Mouse (Mus musculus): Measurements from ENCODE around the gene Smc5. TPM values are rescaled to one million over a fixed set of nuclear protein-coding genes. Genes with fewer than 3 reads are reported as not detected.

Smc5 gene
- polyA plus RNA-seq, 1 experiment, result 109 TPM

DNA sequence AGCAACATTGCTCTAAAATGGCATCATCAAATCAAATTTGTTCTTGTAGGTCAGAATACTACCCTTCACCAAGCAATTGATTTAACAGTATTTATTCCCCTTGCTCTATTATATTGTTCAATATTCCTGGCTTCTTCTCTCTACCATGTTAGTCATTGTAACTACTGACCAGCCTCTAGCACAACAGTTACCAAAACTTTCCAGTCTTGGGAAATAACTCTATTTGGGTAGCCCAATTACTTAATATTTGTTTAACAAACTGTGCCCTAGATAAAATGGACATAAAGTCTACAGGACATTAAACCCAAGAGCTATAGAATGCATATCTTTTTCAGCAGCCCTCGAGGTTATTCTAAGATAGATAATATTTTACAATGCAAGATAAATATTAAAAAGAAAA is 15.6 kb upstream of the Smc5 start:
- Histone ChIP-seq H3K4me3 (ENCODE audit: insufficient read depth, low read length) (no peak overlapping the region), H3K27ac (ENCODE audit: insufficient read depth, low read length) (no peak overlapping the region), H3K4me1 (ENCODE audit: control insufficient read depth, insufficient read depth, low read length) (no peaks in the 10 kb centered on the region)
- TF ChIP-seq CTCF (IDR thresholded peaks at IDR 0.05; ENCODE audit: borderline replicate concordance, insufficient read depth, low read length) (no peak), POLR2A (IDR thresholded peaks at IDR 0.05; ENCODE audit: low read depth, low read length) (no peak)

DNA sequence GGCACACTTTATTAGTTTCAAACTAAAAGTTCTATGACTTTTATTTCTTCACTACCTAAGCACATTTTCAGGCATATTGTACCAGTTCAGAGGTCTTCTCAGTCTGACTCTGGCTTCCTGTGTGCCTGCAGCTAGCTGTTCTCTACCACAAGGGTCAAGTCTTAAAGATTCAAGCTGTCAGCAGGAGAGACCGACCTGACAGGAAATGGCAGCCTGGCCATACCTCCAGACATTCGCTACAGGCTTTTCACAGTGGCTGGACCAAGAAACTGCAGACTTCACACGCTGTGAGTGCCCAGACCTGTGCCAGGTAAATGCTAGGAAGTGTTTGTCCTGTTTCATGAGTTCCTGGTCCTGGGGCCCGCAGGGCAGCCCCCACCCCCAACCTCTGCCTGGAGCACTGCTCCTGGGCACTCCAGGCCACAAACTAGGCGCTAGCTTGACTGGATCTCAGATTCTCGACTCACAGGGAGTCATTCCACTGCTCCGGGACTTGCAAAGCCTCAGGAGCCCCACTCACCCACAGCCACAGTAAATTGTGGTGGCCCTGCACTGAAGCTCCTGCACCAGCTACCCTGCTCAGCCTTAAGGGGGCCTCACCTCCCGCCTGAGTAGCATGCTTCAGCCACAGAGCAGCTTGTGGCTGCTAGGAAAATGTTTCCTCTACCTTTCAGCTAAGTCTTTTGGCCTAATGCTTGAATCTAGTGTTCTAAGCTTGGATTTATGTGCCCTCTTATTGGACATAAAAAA is 8.4 kb upstream of the Smc5 start:
- no peak overlapping the region for H3K27ac ChIP-seq (ENCODE audit: insufficient read depth, low read length)
- no peak overlapping the region for H3K4me3 ChIP-seq (ENCODE audit: insufficient read depth, low read length)
- no peaks in the 10 kb centered on the region for H3K4me1 ChIP-seq (ENCODE audit: control insufficient read depth, insufficient read depth, low read length)
- TF ChIP-seq CTCF (IDR thresholded peaks at IDR 0.05; ENCODE audit: borderline replicate concordance, insufficient read depth, low read length) (no peak), POLR2A (IDR thresholded peaks at IDR 0.05; ENCODE audit: low read depth, low read length) (no peak)

DNA sequence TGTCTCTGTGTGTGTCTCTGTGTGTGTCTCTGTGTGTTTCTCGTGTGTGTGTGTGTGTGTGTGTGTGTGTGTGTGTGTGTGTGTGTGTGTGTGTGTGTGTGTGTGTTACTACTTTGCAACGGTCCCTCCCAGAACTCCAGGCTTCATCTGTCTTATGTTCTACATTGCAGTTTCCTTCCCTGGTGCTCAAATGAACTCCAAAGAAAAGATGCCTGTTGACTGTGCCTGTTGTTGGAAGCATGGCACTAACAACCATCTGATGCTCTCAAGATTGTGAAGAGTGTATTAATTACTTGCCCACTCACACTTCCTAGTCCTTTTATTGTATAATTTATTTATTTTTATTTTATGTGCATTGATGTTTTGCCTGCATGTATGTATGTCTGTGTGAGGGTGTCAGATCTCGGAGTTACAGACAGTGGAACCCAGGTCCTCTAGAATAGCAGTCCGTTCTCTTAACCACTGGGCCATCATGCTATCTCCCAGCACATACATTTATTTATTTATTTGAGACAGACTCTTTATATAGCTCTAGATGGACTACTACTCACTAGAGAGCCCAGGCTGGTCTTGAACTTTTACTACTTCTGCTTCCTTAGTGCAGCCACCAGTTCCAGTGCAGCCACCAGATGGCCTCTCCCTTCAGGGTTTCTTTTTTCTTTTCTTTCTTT is 492 bp upstream of the Smc5 start:
- no peak for TF ChIP-seq CTCF (IDR thresholded peaks at IDR 0.05; ENCODE audit: borderline replicate concordance, insufficient read depth, low read length)
- no peak for TF ChIP-seq POLR2A (IDR thresholded peaks at IDR 0.05; ENCODE audit: low read depth, low read length)
- Histone ChIP-seq H3K4me3 (ENCODE audit: insufficient read depth, low read length) (peak overlapping the region; percentile 18; the same call in 1 of the 2 replicates), H3K4me1 (ENCODE audit: control insufficient read depth, insufficient read depth, low read length) (peaks cover 8% of the 10 kb centered on the region), H3K27ac (ENCODE audit: insufficient read depth, low read length) (no peak overlapping the region)

DNA sequence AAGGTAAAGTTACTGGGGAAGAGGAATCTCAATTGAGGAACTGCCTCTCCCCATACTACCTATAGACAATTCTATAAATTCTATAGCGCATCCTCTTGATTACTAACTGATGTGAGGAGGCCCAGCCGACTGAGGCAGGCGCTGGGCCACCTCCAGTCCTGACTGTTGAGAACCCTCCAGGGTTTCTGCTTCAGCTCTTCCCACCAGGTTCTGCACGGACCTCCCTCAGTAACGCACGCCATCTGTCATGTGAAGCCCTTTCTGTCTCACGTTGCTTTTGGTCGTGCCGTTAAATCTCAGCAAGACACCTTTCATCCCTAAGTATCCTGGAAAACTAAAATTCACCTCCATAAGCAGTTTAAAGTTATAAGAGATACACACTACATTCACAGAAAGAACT is 16.9 kb downstream of the Smc5 start:
- TF ChIP-seq CTCF (IDR thresholded peaks at IDR 0.05; ENCODE audit: borderline replicate concordance, insufficient read depth, low read length), result no peak
- no peak for TF ChIP-seq POLR2A (IDR thresholded peaks at IDR 0.05; ENCODE audit: low read depth, low read length)

DNA sequence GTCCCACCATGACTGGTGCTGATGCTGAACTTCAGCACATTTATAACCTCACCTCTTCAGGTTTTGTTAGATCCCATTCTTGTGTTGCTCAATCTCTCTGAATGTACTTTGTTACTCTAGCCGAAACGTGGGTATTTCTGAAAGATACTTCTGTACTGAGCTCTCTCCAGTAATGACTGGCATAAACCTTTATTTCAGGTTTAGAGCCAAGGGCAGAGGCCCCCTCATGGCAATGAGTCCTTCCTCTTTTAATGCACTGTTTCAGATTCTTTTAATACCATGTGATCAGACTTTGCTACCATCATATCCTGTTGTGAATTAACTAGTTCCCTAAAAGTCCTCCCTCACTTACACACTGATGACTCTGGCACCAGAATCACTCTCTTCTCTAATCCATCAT is 27.2 kb downstream of the Smc5 start:
- TF ChIP-seq POLR2A (IDR thresholded peaks at IDR 0.05; ENCODE audit: low read depth, low read length) (no peak), CTCF (IDR thresholded peaks at IDR 0.05; ENCODE audit: borderline replicate concordance, insufficient read depth, low read length) (no peak)
- no peak overlapping the region for H3K27ac ChIP-seq (ENCODE audit: insufficient read depth, low read length)
- no peaks in the 10 kb centered on the region for H3K4me1 ChIP-seq (ENCODE audit: control insufficient read depth, insufficient read depth, low read length)
- H3K4me3 ChIP-seq (ENCODE audit: insufficient read depth, low read length), result no peak overlapping the region

More for the DNA sequence above, 16.9 kb downstream of the Smc5 start:
- Histone ChIP-seq H3K27ac (ENCODE audit: insufficient read depth, low read length) (no peak overlapping the region), H3K4me3 (ENCODE audit: insufficient read depth, low read length) (no peak overlapping the region), H3K4me1 (ENCODE audit: control insufficient read depth, insufficient read depth, low read length) (no peaks in the 10 kb centered on the region)

DNA sequence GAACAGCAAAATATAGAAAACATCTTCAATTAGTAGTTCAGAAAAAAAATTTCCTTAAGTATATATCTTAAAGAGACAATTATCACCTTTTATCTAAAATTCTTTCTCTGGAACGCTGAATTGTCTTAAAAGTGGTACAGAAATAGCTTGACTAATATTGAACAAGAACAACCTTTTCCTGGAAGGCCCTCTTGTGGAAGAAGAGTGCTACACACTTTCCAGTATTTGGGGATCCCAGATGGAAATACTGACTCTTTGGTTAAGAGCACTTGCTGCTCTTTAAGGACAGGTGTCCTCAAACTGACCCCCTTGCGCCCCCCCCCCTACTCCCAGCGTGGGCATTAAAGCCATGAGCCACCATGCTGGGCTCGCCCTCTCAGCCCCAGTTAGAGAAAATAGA is 48.6 kb downstream of the Smc5 start:
- H3K4me1 ChIP-seq (ENCODE audit: control insufficient read depth, insufficient read depth, low read length), result no peaks in the 10 kb centered on the region
- H3K4me3 ChIP-seq (ENCODE audit: insufficient read depth, low read length), result no peak overlapping the region
- TF ChIP-seq CTCF (IDR thresholded peaks at IDR 0.05; ENCODE audit: borderline replicate concordance, insufficient read depth, low read length), result no peak
- no peak for TF ChIP-seq POLR2A (IDR thresholded peaks at IDR 0.05; ENCODE audit: low read depth, low read length)
- no peak overlapping the region for H3K27ac ChIP-seq (ENCODE audit: insufficient read depth, low read length)

DNA sequence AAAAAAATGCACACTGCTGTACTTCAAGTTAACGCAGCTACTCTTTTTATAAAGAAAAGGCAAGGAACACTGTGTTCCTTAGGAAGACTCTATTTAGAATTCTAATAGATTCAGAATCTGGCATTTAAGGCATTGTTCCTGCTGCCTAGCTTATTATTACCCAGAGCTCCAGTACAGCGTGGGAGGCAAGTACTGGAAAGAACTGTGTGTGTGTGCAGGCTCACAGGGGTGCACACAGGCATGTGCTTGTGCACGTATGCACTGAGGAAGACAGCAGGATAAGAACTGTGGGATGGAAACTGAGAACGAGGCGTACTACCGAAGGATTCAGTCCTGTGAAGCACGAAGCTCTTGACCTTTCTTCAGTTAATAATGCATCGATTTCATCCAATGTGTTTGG is 59.4 kb downstream of the Smc5 start:
- Histone ChIP-seq H3K4me3 (ENCODE audit: insufficient read depth, low read length) (no peak overlapping the region), H3K4me1 (ENCODE audit: control insufficient read depth, insufficient read depth, low read length) (no peaks in the 10 kb centered on the region), H3K27ac (ENCODE audit: insufficient read depth, low read length) (no peak overlapping the region)
- TF ChIP-seq CTCF (IDR thresholded peaks at IDR 0.05; ENCODE audit: borderline replicate concordance, insufficient read depth, low read length) (no peak), POLR2A (IDR thresholded peaks at IDR 0.05; ENCODE audit: low read depth, low read length) (no peak)

DNA sequence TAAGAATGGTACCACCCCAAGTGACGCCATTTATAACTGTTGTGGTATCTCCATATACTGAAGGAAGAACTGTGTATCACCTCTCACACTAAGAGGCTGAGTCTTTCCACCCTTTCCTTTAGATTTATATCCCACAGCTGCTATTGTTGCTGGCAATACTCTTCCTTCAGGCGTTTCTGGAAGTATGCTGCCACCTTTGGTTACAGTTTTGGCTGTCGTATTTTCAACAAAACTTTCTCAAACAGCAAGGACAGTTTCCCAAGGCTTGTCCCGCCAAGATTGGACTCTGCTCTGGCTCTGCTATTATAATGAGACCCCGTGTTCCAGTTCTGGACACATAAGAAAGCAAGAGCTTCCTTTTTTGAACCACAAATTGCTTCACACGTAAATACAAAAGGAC is 62.4 kb downstream of the Smc5 start:
- H3K4me3 ChIP-seq (ENCODE audit: insufficient read depth, low read length), result no peak overlapping the region
- H3K4me1 ChIP-seq (ENCODE audit: control insufficient read depth, insufficient read depth, low read length), result no peaks in the 10 kb centered on the region
- no peak overlapping the region for H3K27ac ChIP-seq (ENCODE audit: insufficient read depth, low read length)
- TF ChIP-seq POLR2A (IDR thresholded peaks at IDR 0.05; ENCODE audit: low read depth, low read length) (no peak), CTCF (IDR thresholded peaks at IDR 0.05; ENCODE audit: borderline replicate concordance, insufficient read depth, low read length) (no peak)

DNA sequence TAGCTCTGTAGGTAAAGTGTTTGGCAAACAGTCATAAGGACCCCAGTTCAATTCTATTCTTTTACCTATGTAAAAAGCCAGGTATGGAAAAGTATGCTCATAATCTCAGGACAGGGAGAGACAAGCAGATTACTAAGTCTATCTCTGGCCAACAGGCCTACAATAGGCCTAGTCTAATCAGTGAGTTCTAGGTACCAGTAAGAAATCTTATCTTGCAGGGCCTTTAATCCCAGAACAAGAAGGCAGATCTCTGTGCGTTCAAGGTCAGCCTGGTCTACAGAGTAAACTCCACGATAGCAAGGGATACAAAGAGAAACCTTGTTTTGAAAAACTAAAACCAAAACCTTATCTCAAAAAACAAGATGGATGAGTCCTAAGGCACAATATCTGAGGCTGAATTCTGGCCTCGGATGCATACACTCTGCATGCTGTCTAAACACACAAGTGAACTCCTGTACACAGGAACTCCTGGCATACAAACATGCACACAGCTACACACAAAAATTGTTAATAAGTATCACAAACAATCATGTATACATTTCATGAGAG is 70.1 kb downstream of the Smc5 start:
- TF ChIP-seq CTCF (IDR thresholded peaks at IDR 0.05; ENCODE audit: borderline replicate concordance, insufficient read depth, low read length) (no peak), POLR2A (IDR thresholded peaks at IDR 0.05; ENCODE audit: low read depth, low read length) (no peak)
- Histone ChIP-seq H3K27ac (ENCODE audit: insufficient read depth, low read length) (no peak overlapping the region), H3K4me3 (ENCODE audit: insufficient read depth, low read length) (no peak overlapping the region), H3K4me1 (ENCODE audit: control insufficient read depth, insufficient read depth, low read length) (no peaks in the 10 kb centered on the region)

DNA sequence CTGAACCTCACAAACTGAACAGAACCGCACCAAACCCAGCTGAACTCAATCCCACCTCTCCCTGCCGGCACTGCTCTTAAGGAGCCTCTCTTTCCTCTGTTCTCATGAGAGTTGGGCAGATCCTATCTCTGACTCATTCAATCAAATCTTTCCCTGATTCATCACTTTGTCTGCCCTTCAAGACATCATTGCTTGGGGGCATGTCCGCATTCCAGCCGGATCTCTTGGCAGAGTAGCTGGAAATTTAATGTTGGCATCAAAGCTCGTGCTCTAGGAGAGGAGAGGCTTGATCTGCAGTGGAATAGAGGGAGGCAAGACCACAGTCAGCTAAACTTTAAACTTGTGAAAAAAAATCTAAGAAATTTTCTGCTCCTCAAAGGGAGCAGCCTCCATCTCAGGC is 71.6 kb downstream of the Smc5 start:
- Histone ChIP-seq H3K4me1 (ENCODE audit: control insufficient read depth, insufficient read depth, low read length) (no peaks in the 10 kb centered on the region), H3K27ac (ENCODE audit: insufficient read depth, low read length) (no peak overlapping the region), H3K4me3 (ENCODE audit: insufficient read depth, low read length) (no peak overlapping the region)
- TF ChIP-seq POLR2A (IDR thresholded peaks at IDR 0.05; ENCODE audit: low read depth, low read length) (no peak), CTCF (IDR thresholded peaks at IDR 0.05; ENCODE audit: borderline replicate concordance, insufficient read depth, low read length) (no peak)

All from embryonic fibroblast, embryonic 13.5 days (primary cell).